Comparison of ENCODE assay signal across 13 mouse cellular contexts in genomic region chr14:76696729-76697128, GRCm38 (mm10).
DNase-seq lines count a peak whose midpoint lies in the region; ATAC-seq lines count a peak whose summit lies in the region.
"Had no signal": no experiment of that assay in that cellular context is flagged by ENCODE, and none has a peak within 500 bp of the region (broad histone marks: within the 10 kb centered on the region; RNA-seq: fewer than 3 reads in every experiment).

No protein-coding gene starts in this region.

- DNase-seq in heart, postnatal 4 days = no peak
- no peak for DNase-seq in midbrain, embryonic 10.5 days (ENCODE audit: low spot score)
- DNase-seq in hindbrain, embryonic 14.5 days (ENCODE audit: low spot score) = no peak
- no peak for DNase-seq in urinary bladder, postnatal 36 days (ENCODE audit: low spot score in 2 of 2)
- DNase-seq: B cell, adult 2 months; cerebellum, postnatal 14 days; heart, adult 11 months; lung, adult 2 months had no signal

- H3K4me1 ChIP-seq in heart, embryonic 15.5 days (replicated peaks) = peaks cover 45% of the 10 kb centered on the region
- peaks cover 12% of the 10 kb centered on the region; the same call in 1 of the 2 replicates for H3K4me1 ChIP-seq in midbrain, embryonic 12.5 days
- H3K4me1 ChIP-seq in midbrain, embryonic 10.5 days = peaks cover 19% of the 10 kb centered on the region
- H3K4me1 ChIP-seq in hindbrain, embryonic 14.5 days (replicated peaks; ENCODE audit: control insufficient read depth, insufficient read depth, low read length) = 0 out of 2 replicates have a peak, but pooled peaks cover 11% of the 10 kb centered on the region
- peaks cover 11% of the 10 kb centered on the region; the same call in 1 of the 2 replicates for H3K4me1 ChIP-seq in neural tube, embryonic 14.5 days (ENCODE audit: control insufficient read depth, insufficient read depth, low read length)
- peaks cover 5% of the 10 kb centered on the region; the same call in 1 of the 2 replicates for H3K4me1 ChIP-seq in forebrain, embryonic 13.5 days

- WGBS in heart, embryonic 15.5 days = 54% methylated on average over 4 of the region's 4 CpGs
- 62% methylated on average over 4 of the region's 4 CpGs for WGBS in midbrain, embryonic 12.5 days
- 68% methylated on average over 4 of the region's 4 CpGs for WGBS in midbrain, embryonic 10.5 days
- 53% methylated on average over 4 of the region's 4 CpGs for WGBS in hindbrain, embryonic 14.5 days
- WGBS in neural tube, embryonic 14.5 days = 56% methylated on average over 4 of the region's 4 CpGs
- 55% methylated on average over 4 of the region's 4 CpGs for WGBS in forebrain, embryonic 13.5 days

- H3K36me3 ChIP-seq in heart, embryonic 15.5 days = no peaks in the 10 kb centered on the region
- H3K36me3 ChIP-seq in midbrain, embryonic 12.5 days = no peaks in the 10 kb centered on the region
- H3K36me3 ChIP-seq in midbrain, embryonic 10.5 days = no peaks in the 10 kb centered on the region
- H3K36me3 ChIP-seq in hindbrain, embryonic 14.5 days (replicated peaks; ENCODE audit: control insufficient read depth, insufficient read depth) = no peaks in the 10 kb centered on the region
- no peaks in the 10 kb centered on the region for H3K36me3 ChIP-seq in neural tube, embryonic 14.5 days (ENCODE audit: control insufficient read depth, insufficient read depth, low read length)
- no peaks in the 10 kb centered on the region for H3K36me3 ChIP-seq in forebrain, embryonic 13.5 days (ENCODE audit: poor library complexity, severe bottlenecking)

- no peaks in the 10 kb centered on the region for H3K9me3 ChIP-seq in heart, embryonic 15.5 days (replicated peaks)
- no peaks in the 10 kb centered on the region for H3K9me3 ChIP-seq in midbrain, embryonic 12.5 days
- H3K9me3 ChIP-seq in midbrain, embryonic 10.5 days (replicated peaks) = no peaks in the 10 kb centered on the region
- no peaks in the 10 kb centered on the region for H3K9me3 ChIP-seq in hindbrain, embryonic 14.5 days (ENCODE audit: control insufficient read depth, low read length)
- no peaks in the 10 kb centered on the region for H3K9me3 ChIP-seq in neural tube, embryonic 14.5 days (ENCODE audit: control insufficient read depth, low read length)
- no peaks in the 10 kb centered on the region for H3K9me3 ChIP-seq in forebrain, embryonic 13.5 days (replicated peaks)

- H3K27ac ChIP-seq in heart, embryonic 15.5 days = peak overlapping the region; percentile 8; the same call in 1 of the 2 replicates
- 0 out of 2 replicates have a peak overlapping the region, but pooled peaks have one; percentile 15 for H3K27ac ChIP-seq in midbrain, embryonic 12.5 days (replicated peaks)
- no peak overlapping the region for H3K27ac ChIP-seq in midbrain, embryonic 10.5 days (replicated peaks)
- peak overlapping the region; percentile 63 for H3K27ac ChIP-seq in hindbrain, embryonic 14.5 days
- H3K27ac ChIP-seq in neural tube, embryonic 14.5 days (ENCODE audit: low read depth, low read length) = peak overlapping the region; percentile 52; the same call in 1 of the 2 replicates
- no peak overlapping the region for H3K27ac ChIP-seq in forebrain, embryonic 13.5 days
- H3K27ac ChIP-seq: macrophage had no signal

- no peaks in the 10 kb centered on the region for H3K27me3 ChIP-seq in heart, embryonic 15.5 days
- no peaks in the 10 kb centered on the region for H3K27me3 ChIP-seq in midbrain, embryonic 12.5 days
- no peaks in the 10 kb centered on the region for H3K27me3 ChIP-seq in midbrain, embryonic 10.5 days (ENCODE audit: low read depth, poor library complexity, severe bottlenecking)
- no peaks in the 10 kb centered on the region for H3K27me3 ChIP-seq in hindbrain, embryonic 14.5 days (ENCODE audit: control insufficient read depth, insufficient read depth, low read length)
- H3K27me3 ChIP-seq in neural tube, embryonic 14.5 days (ENCODE audit: control insufficient read depth, insufficient read depth, low read length) = no peaks in the 10 kb centered on the region
- H3K27me3 ChIP-seq in forebrain, embryonic 13.5 days = no peaks in the 10 kb centered on the region

- no peak overlapping the region for H3K4me3 ChIP-seq in heart, embryonic 15.5 days
- no peak overlapping the region for H3K4me3 ChIP-seq in midbrain, embryonic 12.5 days
- no peak overlapping the region for H3K4me3 ChIP-seq in midbrain, embryonic 10.5 days
- no peak overlapping the region for H3K4me3 ChIP-seq in hindbrain, embryonic 14.5 days (replicated peaks; ENCODE audit: low read length)
- no peak overlapping the region for H3K4me3 ChIP-seq in neural tube, embryonic 14.5 days (ENCODE audit: low read depth, low read length)
- no peak overlapping the region for H3K4me3 ChIP-seq in forebrain, embryonic 13.5 days

- ATAC-seq in heart, embryonic 15.5 days (replicated peaks; ENCODE audit: insufficient number of reproducible peaks, insufficient read depth, low FRiP score, low read depth) = no peak
- no peak for ATAC-seq in midbrain, embryonic 12.5 days (ENCODE audit: low FRiP score, low read depth)
- ATAC-seq in hindbrain, embryonic 14.5 days (ENCODE audit: low FRiP score) = peak; percentile 73
- peak; percentile 41; the same call in 1 of the 2 replicates for ATAC-seq in neural tube, embryonic 14.5 days (ENCODE audit: low read depth)
- ATAC-seq in forebrain, embryonic 13.5 days = no peak

- no peak overlapping the region for H3K4me2 ChIP-seq in heart, embryonic 15.5 days
- H3K4me2 ChIP-seq in midbrain, embryonic 12.5 days (replicated peaks) = no peak overlapping the region
- no peak overlapping the region for H3K4me2 ChIP-seq in hindbrain, embryonic 14.5 days (replicated peaks)
- no peak overlapping the region for H3K4me2 ChIP-seq in neural tube, embryonic 14.5 days (ENCODE audit: low read depth, low read length)
- H3K4me2 ChIP-seq in forebrain, embryonic 13.5 days = no peak overlapping the region

- no peak overlapping the region for H3K9ac ChIP-seq in heart, embryonic 15.5 days
- no peak overlapping the region for H3K9ac ChIP-seq in midbrain, embryonic 12.5 days (replicated peaks)
- H3K9ac ChIP-seq in hindbrain, embryonic 14.5 days = no peak overlapping the region
- no peak overlapping the region for H3K9ac ChIP-seq in neural tube, embryonic 14.5 days (replicated peaks; ENCODE audit: low read depth, low read length)
- no peak overlapping the region for H3K9ac ChIP-seq in forebrain, embryonic 13.5 days

Comparison
In these comparisons a context has a peak if more than half of its experiments do, and no peak if none do; other contexts are left out.
1. H3K27ac ChIP-seq: peak in heart, embryonic 15.5 days (single experiment), midbrain, embryonic 12.5 days (single experiment), hindbrain, embryonic 14.5 days (single experiment) and neural tube, embryonic 14.5 days (single experiment); none in midbrain, embryonic 10.5 days (single experiment) and forebrain, embryonic 13.5 days (single experiment).
2. ATAC-seq: peak in hindbrain, embryonic 14.5 days (single experiment) and neural tube, embryonic 14.5 days (single experiment); none in heart, embryonic 15.5 days (single experiment), midbrain, embryonic 12.5 days (single experiment) and forebrain, embryonic 13.5 days (single experiment).